Mouse (Mus musculus): ENCODE measurements around the gene Dnhd1. TPM values are rescaled to one million over a fixed set of nuclear protein-coding genes. Genes with fewer than 3 reads are reported as not detected.

Dnhd1 gene
- polyA plus RNA-seq, 1 experiment, result 0.68 TPM

GRCm38 (mm10) chr7:105633127-105633800 lies 17.4 kb upstream of the Dnhd1 start, which contains the start of gene Trim3:
Gene Trim3 (minus strand): TSS chr7:105633571.
- TF ChIP-seq SRF (IDR thresholded peaks at IDR 0.05; ENCODE audit: control insufficient read depth, insufficient read length, low read depth), result no peak
- TF ChIP-seq E2F4 (IDR thresholded peaks at IDR 0.05; ENCODE audit: insufficient read depth), result no peak
- peak in 1 of 3 experiments; percentile 3 for TF ChIP-seq MYOG (IDR thresholded peaks at IDR 0.05; ENCODE audit: control insufficient read depth in 1 of 3, insufficient read depth in 1 of 3, insufficient read length in 2 of 3, low read depth in 2 of 3)
- TF ChIP-seq TCF3 (IDR thresholded peaks at IDR 0.05; ENCODE audit: insufficient read length, low read depth), result no peak
- TF ChIP-seq MYOD1 (IDR thresholded peaks at IDR 0.05; ENCODE audit: control insufficient read depth in 1 of 3, insufficient read length in 2 of 3, low read depth in 2 of 3), result peak in 1 of 3 experiments; percentile 25
- no peak for TF ChIP-seq TCF12 (IDR thresholded peaks at IDR 0.05; ENCODE audit: insufficient read depth, poor library complexity, severe bottlenecking)
- peak; percentile 90 for TF ChIP-seq POLR2AphosphoS2 (IDR thresholded peaks at IDR 0.05; ENCODE audit: insufficient read length, low read depth)
- no peak for TF ChIP-seq USF1 (IDR thresholded peaks at IDR 0.05; ENCODE audit: low read depth)
- TF ChIP-seq POLR2A (IDR thresholded peaks at IDR 0.05; ENCODE audit: insufficient read length, low read depth), result peak; percentile 89
- TF ChIP-seq REST (IDR thresholded peaks at IDR 0.05; ENCODE audit: insufficient read depth, insufficient read length), result no peak
- TF ChIP-seq MAX (IDR thresholded peaks at IDR 0.05; ENCODE audit: low read depth), result no peak
- no peak for TF ChIP-seq CEBPB (IDR thresholded peaks at IDR 0.05; ENCODE audit: insufficient read depth, poor library complexity, severe bottlenecking)
- no peaks in the 10 kb centered on the region for H3K27me3 ChIP-seq (ENCODE audit: control insufficient read depth, insufficient read depth, insufficient read length)
- peaks cover 4% of the 10 kb centered on the region for H3K36me3 ChIP-seq (ENCODE audit: control insufficient read depth, insufficient read depth)
- peak within 1 kb of the TSS; percentile 76 for H3K4me3 ChIP-seq
- peak within 1 kb of the TSS; percentile 88 for H3K4me2 ChIP-seq (ENCODE audit: low read depth)
- H3ac ChIP-seq (ENCODE audit: control insufficient read depth, insufficient read length), result peak within 1 kb of the TSS; percentile 71
- peaks cover 43% of the 10 kb centered on the region for H3K79me2 ChIP-seq (ENCODE audit: control insufficient read depth, insufficient read depth)

DNA sequence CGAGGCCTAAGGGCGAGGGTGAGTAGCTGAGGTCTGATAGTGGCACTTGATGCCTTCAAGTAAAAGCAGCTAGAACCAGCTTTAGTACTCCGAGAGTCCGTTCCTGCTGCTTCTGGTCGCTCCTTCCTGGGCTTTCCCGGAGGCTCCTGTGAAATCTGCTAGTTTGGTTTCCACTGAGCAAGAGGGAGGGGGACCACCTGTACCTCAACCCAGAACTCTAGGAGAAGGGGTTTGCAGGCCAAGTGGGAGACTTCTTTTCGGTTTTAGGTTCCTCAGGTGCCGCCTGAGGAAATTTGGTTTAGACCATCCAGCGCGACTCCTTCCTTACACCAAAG lies 16.9 kb upstream of the Dnhd1 start:
- Histone ChIP-seq H3K79me2 (ENCODE audit: control insufficient read depth, insufficient read depth) (peaks cover 39% of the 10 kb centered on the region), H3ac (ENCODE audit: control insufficient read depth, insufficient read length) (peak overlapping the region; percentile 71), H3K27me3 (ENCODE audit: control insufficient read depth, insufficient read depth, insufficient read length) (no peaks in the 10 kb centered on the region), H3K4me3 (peak overlapping the region; percentile 76), H3K36me3 (ENCODE audit: control insufficient read depth, insufficient read depth) (peaks cover 4% of the 10 kb centered on the region), H3K4me2 (ENCODE audit: low read depth) (peak overlapping the region; percentile 85)
- TF ChIP-seq E2F4 (IDR thresholded peaks at IDR 0.05; ENCODE audit: insufficient read depth) (no peak), POLR2AphosphoS2 (IDR thresholded peaks at IDR 0.05; ENCODE audit: insufficient read length, low read depth) (no peak), SRF (IDR thresholded peaks at IDR 0.05; ENCODE audit: control insufficient read depth, insufficient read length, low read depth) (no peak), CEBPB (IDR thresholded peaks at IDR 0.05; ENCODE audit: insufficient read depth, poor library complexity, severe bottlenecking) (no peak), MAX (IDR thresholded peaks at IDR 0.05; ENCODE audit: low read depth) (no peak), TCF3 (IDR thresholded peaks at IDR 0.05; ENCODE audit: insufficient read length, low read depth) (no peak), USF1 (IDR thresholded peaks at IDR 0.05; ENCODE audit: low read depth) (no peak), REST (IDR thresholded peaks at IDR 0.05; ENCODE audit: insufficient read depth, insufficient read length) (no peak), POLR2A (IDR thresholded peaks at IDR 0.05; ENCODE audit: insufficient read length, low read depth) (no peak), MYOG (IDR thresholded peaks at IDR 0.05; ENCODE audit: control insufficient read depth in 1 of 3, insufficient read depth in 1 of 3, insufficient read length in 2 of 3, low read depth in 2 of 3) (no peak), MYOD1 (IDR thresholded peaks at IDR 0.05; ENCODE audit: control insufficient read depth in 1 of 3, insufficient read length in 2 of 3, low read depth in 2 of 3) (no peak), TCF12 (IDR thresholded peaks at IDR 0.05; ENCODE audit: insufficient read depth, poor library complexity, severe bottlenecking) (no peak)

GRCm38 (mm10) chr7:105634272-105634920 lies 16.2 kb upstream of the Dnhd1 start:
- Histone ChIP-seq H3K27me3 (ENCODE audit: control insufficient read depth, insufficient read depth, insufficient read length) (no peaks in the 10 kb centered on the region), H3ac (ENCODE audit: control insufficient read depth, insufficient read length) (no peak overlapping the region), H3K79me2 (ENCODE audit: control insufficient read depth, insufficient read depth) (peaks cover 39% of the 10 kb centered on the region), H3K36me3 (ENCODE audit: control insufficient read depth, insufficient read depth) (peaks cover 4% of the 10 kb centered on the region), H3K4me2 (ENCODE audit: low read depth) (no peak overlapping the region), H3K4me3 (no peak overlapping the region)
- TF ChIP-seq TCF3 (IDR thresholded peaks at IDR 0.05; ENCODE audit: insufficient read length, low read depth) (no peak), POLR2AphosphoS2 (IDR thresholded peaks at IDR 0.05; ENCODE audit: insufficient read length, low read depth) (no peak), REST (IDR thresholded peaks at IDR 0.05; ENCODE audit: insufficient read depth, insufficient read length) (no peak), USF1 (IDR thresholded peaks at IDR 0.05; ENCODE audit: low read depth) (no peak), TCF12 (IDR thresholded peaks at IDR 0.05; ENCODE audit: insufficient read depth, poor library complexity, severe bottlenecking) (no peak), POLR2A (IDR thresholded peaks at IDR 0.05; ENCODE audit: insufficient read length, low read depth) (no peak), E2F4 (IDR thresholded peaks at IDR 0.05; ENCODE audit: insufficient read depth) (no peak), SRF (IDR thresholded peaks at IDR 0.05; ENCODE audit: control insufficient read depth, insufficient read length, low read depth) (no peak), MYOG (IDR thresholded peaks at IDR 0.05; ENCODE audit: control insufficient read depth in 1 of 3, insufficient read depth in 1 of 3, insufficient read length in 2 of 3, low read depth in 2 of 3) (no peak), MAX (IDR thresholded peaks at IDR 0.05; ENCODE audit: low read depth) (no peak), CEBPB (IDR thresholded peaks at IDR 0.05; ENCODE audit: insufficient read depth, poor library complexity, severe bottlenecking) (no peak)

GRCm38 (mm10) chr7:105635726-105636125 lies 14.9 kb upstream of the Dnhd1 start:
- H3K4me3 ChIP-seq, result no peak overlapping the region
- no peaks in the 10 kb centered on the region for H3K27me3 ChIP-seq (ENCODE audit: control insufficient read depth, insufficient read depth, insufficient read length)
- H3K36me3 ChIP-seq (ENCODE audit: control insufficient read depth, insufficient read depth), result peaks cover 4% of the 10 kb centered on the region
- peaks cover 35% of the 10 kb centered on the region for H3K79me2 ChIP-seq (ENCODE audit: control insufficient read depth, insufficient read depth)
- no peak for TF ChIP-seq MAX (IDR thresholded peaks at IDR 0.05; ENCODE audit: low read depth)
- TF ChIP-seq POLR2AphosphoS2 (IDR thresholded peaks at IDR 0.05; ENCODE audit: insufficient read length, low read depth), result no peak
- no peak for TF ChIP-seq E2F4 (IDR thresholded peaks at IDR 0.05; ENCODE audit: insufficient read depth)
- TF ChIP-seq USF1 (IDR thresholded peaks at IDR 0.05; ENCODE audit: low read depth), result no peak
- no peak for TF ChIP-seq MYOD1 (IDR thresholded peaks at IDR 0.05; ENCODE audit: control insufficient read depth in 1 of 3, insufficient read length in 2 of 3, low read depth in 2 of 3)
- no peak for TF ChIP-seq TCF12 (IDR thresholded peaks at IDR 0.05; ENCODE audit: insufficient read depth, poor library complexity, severe bottlenecking)
- TF ChIP-seq POLR2A (IDR thresholded peaks at IDR 0.05; ENCODE audit: insufficient read length, low read depth), result no peak
- TF ChIP-seq CEBPB (IDR thresholded peaks at IDR 0.05; ENCODE audit: insufficient read depth, poor library complexity, severe bottlenecking), result no peak
- no peak overlapping the region for H3K4me2 ChIP-seq (ENCODE audit: low read depth)
- no peak overlapping the region for H3ac ChIP-seq (ENCODE audit: control insufficient read depth, insufficient read length)
